Mouse (Mus musculus) lung, adult 2 months (tissue): Measurements from ENCODE around the gene Ssh1.

Experiments
- CTCF ChIP-seq: fragments of 200-500 bp; IDR thresholded peaks from 2 replicates; pipeline ENCODE4 v1.5.1; 2011; ENCODE audit warnings: mild to moderate bottlenecking, low read length, control low read depth; ENCODE audit not compliant: insufficient read depth
- POLR2A ChIP-seq: fragments of 200-500 bp; IDR thresholded peaks from 2 replicates; pipeline ENCODE4 v1.6.1; 2011; ENCODE audit warnings: low read depth, mild to moderate bottlenecking, control low read depth, low read length, borderline replicate concordance; ENCODE audit errors: extremely low read depth

DNA sequence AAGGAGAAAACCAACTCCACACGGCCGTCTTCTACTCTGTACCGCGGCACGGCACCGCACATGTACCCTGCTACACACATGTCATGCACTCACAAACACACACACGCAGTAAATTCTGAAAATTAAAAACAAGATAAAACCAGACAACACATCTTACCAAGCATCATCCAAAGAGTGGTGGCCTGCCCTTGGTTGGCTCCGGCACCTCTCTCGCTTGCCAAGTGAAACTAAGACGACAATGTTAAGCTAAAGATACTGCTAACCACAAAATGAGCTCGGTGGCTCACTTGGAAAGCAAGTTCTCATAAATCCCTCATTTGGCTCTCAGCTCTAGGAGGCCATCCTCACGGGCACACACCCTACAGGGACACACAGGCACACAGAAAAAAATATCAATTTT lies 94.2 kb downstream of the Ssh1 start:
- no peak for TF ChIP-seq POLR2A
- TF ChIP-seq CTCF: no peak
